Mouse (Mus musculus): ENCODE measurements at regions not wholly inside any gene's neighbourhood (a gene's known extent, or its start where the extent isn't known, plus 50 kb on each side); places are given as distances from the start of the nearest gene placed in this dataset.
A peak's percentile ranks its signal among the peaks of the same experiment; 100 is the strongest.
"Not testable (repeated sequence)": the region's sequence is repeated elsewhere in the genome, so short reads cannot be mapped to it uniquely, and the experiment has no call there.

DNA sequence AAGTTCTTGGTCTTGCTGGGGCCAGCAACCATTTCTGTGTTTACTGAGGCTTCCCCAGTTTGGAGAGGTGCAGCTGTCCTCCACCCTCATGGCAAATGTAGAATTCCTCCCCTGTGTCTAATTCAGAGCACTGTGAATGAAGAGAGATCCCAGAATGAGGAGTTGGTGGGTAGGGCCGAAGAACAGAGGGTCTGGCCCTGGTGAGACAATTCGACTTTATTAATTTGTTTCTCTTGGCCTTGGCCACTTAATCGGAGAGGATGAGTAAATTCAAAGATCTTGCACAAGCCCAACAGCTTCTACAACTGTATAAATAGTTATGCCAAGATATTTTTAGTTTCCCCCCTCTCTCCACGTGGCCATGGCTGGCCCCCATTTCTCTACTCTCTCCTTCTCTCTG lies 381.9 kb upstream of the Klhl29 start:
- DNase-seq (ENCODE audit: low spot score) = no peak
- Histone ChIP-seq H3K4me3 (ENCODE audit: low read depth, low read length) (no peak overlapping the region), H3K4me2 (replicated peaks; ENCODE audit: low read depth) (no peak overlapping the region), H3K27me3 (ENCODE audit: control insufficient read depth, insufficient read depth, low read length) (no peaks in the 10 kb centered on the region), H3K36me3 (ENCODE audit: control insufficient read depth, insufficient read depth, low read length) (no peaks in the 10 kb centered on the region), H3K4me1 (replicated peaks; ENCODE audit: control insufficient read depth, insufficient read depth) (no peaks in the 10 kb centered on the region), H3K9ac (ENCODE audit: low read length) (no peak overlapping the region), H3K9me3 (ENCODE audit: control insufficient read depth, low read length) (no peaks in the 10 kb centered on the region), H3K27ac (replicated peaks) (no peak overlapping the region)
- TF ChIP-seq EP300 (optimal IDR thresholded peaks at IDR 0.05) (no peak), CTCF (IDR thresholded peaks at IDR 0.05; ENCODE audit: low read depth) (no peak)
- no peak for ATAC-seq (ENCODE audit: low FRiP score, low TSS enrichment)
- WGBS = 65% methylated on average over 4 of the region's 4 CpGs

DNA sequence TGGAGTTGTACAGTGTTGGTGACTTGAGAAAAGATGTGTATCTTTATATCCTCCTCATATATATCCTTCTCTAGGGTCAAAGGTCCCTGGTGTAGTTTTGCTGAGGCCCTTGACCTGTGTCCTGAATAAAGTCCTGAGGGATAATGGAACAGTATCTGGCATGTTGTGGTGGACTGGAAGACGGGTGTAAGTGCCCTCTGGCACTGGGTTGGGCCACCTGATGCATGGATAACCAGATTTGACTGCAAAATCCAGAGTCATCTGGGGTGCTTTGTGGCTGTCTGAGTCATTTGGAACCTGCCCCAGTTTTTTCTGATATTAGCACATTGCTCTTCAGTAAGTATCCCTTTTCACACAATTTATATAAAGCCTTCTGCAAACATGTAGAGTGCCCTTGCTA lies 378.3 kb upstream of the Klhl29 start:
- H3K9me3 ChIP-seq (ENCODE audit: control insufficient read depth, low read length) = no peaks in the 10 kb centered on the region
- no peak overlapping the region for H3K27ac ChIP-seq (replicated peaks)
- H3K9ac ChIP-seq (ENCODE audit: low read length) = no peak overlapping the region
- 26% methylated on average over 1 of the region's 1 CpGs for WGBS
- no peaks in the 10 kb centered on the region for H3K36me3 ChIP-seq (ENCODE audit: control insufficient read depth, insufficient read depth, low read length)
- TF ChIP-seq EP300 (optimal IDR thresholded peaks at IDR 0.05) (no peak), CTCF (IDR thresholded peaks at IDR 0.05; ENCODE audit: low read depth) (no peak)
- H3K4me2 ChIP-seq (replicated peaks; ENCODE audit: low read depth) = no peak overlapping the region
- H3K4me3 ChIP-seq (ENCODE audit: low read depth, low read length) = no peak overlapping the region
- no peaks in the 10 kb centered on the region for H3K27me3 ChIP-seq (ENCODE audit: control insufficient read depth, insufficient read depth, low read length)
- DNase-seq (ENCODE audit: low spot score) (no peak), ATAC-seq (ENCODE audit: low FRiP score, low TSS enrichment) (no peak)
- H3K4me1 ChIP-seq (replicated peaks; ENCODE audit: control insufficient read depth, insufficient read depth) = no peaks in the 10 kb centered on the region

GRCm38 (mm10) chr12:5744086-5744709 lies 368.7 kb upstream of the Klhl29 start:
- 89% methylated on average over 2 of the region's 2 CpGs for WGBS
- DNase-seq (ENCODE audit: low spot score) (no peak), ATAC-seq (ENCODE audit: low FRiP score, low TSS enrichment) (no peak)
- Histone ChIP-seq H3K9ac (ENCODE audit: low read length) (no peak overlapping the region), H3K9me3 (ENCODE audit: control insufficient read depth, low read length) (no peaks in the 10 kb centered on the region), H3K4me3 (ENCODE audit: low read depth, low read length) (no peak overlapping the region), H3K27ac (replicated peaks) (no peak overlapping the region), H3K27me3 (ENCODE audit: control insufficient read depth, insufficient read depth, low read length) (no peaks in the 10 kb centered on the region), H3K4me2 (replicated peaks; ENCODE audit: low read depth) (no peak overlapping the region), H3K36me3 (ENCODE audit: control insufficient read depth, insufficient read depth, low read length) (no peaks in the 10 kb centered on the region), H3K4me1 (replicated peaks; ENCODE audit: control insufficient read depth, insufficient read depth) (no peaks in the 10 kb centered on the region)
- TF ChIP-seq EP300 (optimal IDR thresholded peaks at IDR 0.05) (no peak), CTCF (IDR thresholded peaks at IDR 0.05; ENCODE audit: low read depth) (no peak)

DNA sequence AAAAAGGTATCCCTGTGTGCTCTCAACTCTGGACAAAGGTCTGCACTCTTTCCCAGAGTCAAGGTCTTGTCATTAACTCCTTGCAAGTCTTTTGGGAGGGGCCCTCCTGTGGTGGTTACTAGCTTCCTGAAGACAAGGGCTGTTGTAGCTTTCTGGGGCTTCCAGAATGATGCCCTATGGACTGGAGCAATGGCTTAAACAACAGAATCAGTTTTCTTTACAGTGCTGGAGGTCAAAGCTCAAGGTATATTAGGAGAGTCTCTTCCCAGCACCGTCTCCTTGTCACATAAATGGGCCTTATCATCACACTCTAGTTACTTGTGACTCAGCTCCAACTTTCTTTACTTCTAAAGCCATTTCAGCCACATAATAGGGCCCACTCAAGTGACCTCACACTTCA lies 360.6 kb upstream of the Klhl29 start:
- no peak for DNase-seq (ENCODE audit: low spot score)
- no peak overlapping the region for H3K4me3 ChIP-seq (ENCODE audit: low read depth, low read length)
- 44% methylated on average over 1 of the region's 1 CpGs for WGBS
- H3K27ac ChIP-seq (replicated peaks) = no peak overlapping the region
- H3K4me1 ChIP-seq (replicated peaks; ENCODE audit: control insufficient read depth, insufficient read depth) = no peaks in the 10 kb centered on the region
- no peaks in the 10 kb centered on the region for H3K27me3 ChIP-seq (ENCODE audit: control insufficient read depth, insufficient read depth, low read length)
- H3K9ac ChIP-seq (ENCODE audit: low read length) = no peak overlapping the region
- no peaks in the 10 kb centered on the region for H3K36me3 ChIP-seq (ENCODE audit: control insufficient read depth, insufficient read depth, low read length)
- TF ChIP-seq CTCF (IDR thresholded peaks at IDR 0.05; ENCODE audit: low read depth) = no peak
- TF ChIP-seq EP300 (optimal IDR thresholded peaks at IDR 0.05) = no peak
- ATAC-seq (ENCODE audit: low FRiP score, low TSS enrichment) = no peak
- H3K4me2 ChIP-seq (replicated peaks; ENCODE audit: low read depth) = no peak overlapping the region
- no peaks in the 10 kb centered on the region for H3K9me3 ChIP-seq (ENCODE audit: control insufficient read depth, low read length)

DNA sequence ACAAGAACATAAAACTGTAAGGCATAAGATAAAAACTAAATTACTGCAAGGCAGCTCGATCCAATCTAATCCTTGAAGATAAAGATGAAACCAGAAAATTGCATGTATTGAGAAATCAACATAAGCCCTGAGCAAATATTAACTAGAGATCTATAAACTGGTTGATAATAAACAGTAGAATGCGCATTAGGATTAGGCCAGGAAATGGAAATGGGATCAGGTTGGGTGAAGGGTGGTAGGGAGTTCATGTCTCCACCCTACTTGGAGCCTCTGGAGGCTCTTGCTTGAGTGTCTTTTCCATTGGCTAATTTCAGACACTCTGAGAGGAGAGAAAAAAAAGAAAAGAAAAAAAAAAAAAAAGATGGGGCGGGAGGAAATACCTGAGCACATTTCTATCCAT lies 359.4 kb upstream of the Klhl29 start:
- H3K4me2 ChIP-seq (replicated peaks; ENCODE audit: low read depth) = no peak overlapping the region
- TF ChIP-seq EP300 (optimal IDR thresholded peaks at IDR 0.05) = no peak
- no peak for TF ChIP-seq CTCF (IDR thresholded peaks at IDR 0.05; ENCODE audit: low read depth)
- ATAC-seq (ENCODE audit: low FRiP score, low TSS enrichment) = no peak
- H3K9me3 ChIP-seq (ENCODE audit: control insufficient read depth, low read length) = no peaks in the 10 kb centered on the region
- DNase-seq (ENCODE audit: low spot score) = no peak
- 46% methylated on average over 3 of the region's 3 CpGs for WGBS
- no peaks in the 10 kb centered on the region for H3K27me3 ChIP-seq (ENCODE audit: control insufficient read depth, insufficient read depth, low read length)
- no peak overlapping the region for H3K27ac ChIP-seq (replicated peaks)
- H3K4me3 ChIP-seq (ENCODE audit: low read depth, low read length) = no peak overlapping the region
- H3K36me3 ChIP-seq (ENCODE audit: control insufficient read depth, insufficient read depth, low read length) = no peaks in the 10 kb centered on the region
- no peak overlapping the region for H3K9ac ChIP-seq (ENCODE audit: low read length)
- H3K4me1 ChIP-seq (replicated peaks; ENCODE audit: control insufficient read depth, insufficient read depth) = no peaks in the 10 kb centered on the region

DNA sequence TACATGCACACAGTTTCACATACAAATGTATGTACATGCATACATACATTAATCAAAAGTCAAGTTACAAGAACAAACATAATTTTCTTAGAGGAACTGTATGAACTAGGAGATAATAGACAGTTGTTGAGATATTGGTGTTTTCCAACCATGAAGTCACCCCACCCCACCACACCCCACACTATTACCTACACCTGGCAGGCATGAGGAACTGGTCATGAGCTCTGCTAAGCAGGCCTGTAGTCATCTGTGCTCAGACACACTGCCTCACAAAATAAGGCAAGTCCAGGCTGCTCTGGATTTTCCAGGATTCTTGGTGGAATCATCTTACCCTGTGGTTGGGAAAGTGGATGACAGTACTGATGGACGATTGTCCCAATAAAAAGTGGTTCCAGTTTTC lies 347.6 kb upstream of the Klhl29 start:
- ATAC-seq (ENCODE audit: low FRiP score, low TSS enrichment) = peak; percentile 93

DNA sequence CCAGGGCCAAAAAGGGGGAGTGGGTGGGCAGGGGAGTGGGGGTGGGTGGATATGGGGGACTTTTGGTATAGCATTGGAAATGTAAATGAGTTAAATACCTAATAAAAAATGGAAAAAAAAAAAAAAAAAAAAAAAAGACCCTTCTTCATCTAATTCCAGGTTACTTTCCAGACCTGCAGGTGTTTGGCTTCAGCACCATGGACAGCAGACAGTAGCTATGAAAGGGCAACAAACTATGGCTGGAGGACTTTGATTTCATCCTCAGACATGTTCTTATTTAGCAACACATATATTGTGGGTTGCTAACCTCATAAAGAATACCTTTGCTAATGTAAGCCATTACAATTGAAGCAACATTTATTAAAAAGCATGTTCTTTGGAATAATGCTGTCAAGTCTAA lies 342.0 kb upstream of the Klhl29 start:
- not testable (repeated sequence) for H3K27ac ChIP-seq (replicated peaks); H3K27me3 ChIP-seq (ENCODE audit: control insufficient read depth, insufficient read depth, low read length); H3K9ac ChIP-seq (ENCODE audit: low read length); H3K4me3 ChIP-seq (ENCODE audit: low read depth, low read length); H3K36me3 ChIP-seq (ENCODE audit: control insufficient read depth, insufficient read depth, low read length); H3K4me2 ChIP-seq (replicated peaks; ENCODE audit: low read depth); ATAC-seq (ENCODE audit: low FRiP score, low TSS enrichment); H3K9me3 ChIP-seq (ENCODE audit: control insufficient read depth, low read length); H3K4me1 ChIP-seq (replicated peaks; ENCODE audit: control insufficient read depth, insufficient read depth)
- peak; percentile 46 for DNase-seq (ENCODE audit: low spot score)

More for the DNA sequence above, 347.6 kb upstream of the Klhl29 start:
- no peak overlapping the region for H3K9ac ChIP-seq (ENCODE audit: low read length)
- no peak overlapping the region for H3K27ac ChIP-seq (replicated peaks)
- DNase-seq (ENCODE audit: low spot score) = peak; percentile 41
- H3K4me2 ChIP-seq (replicated peaks; ENCODE audit: low read depth) = no peak overlapping the region
- no peaks in the 10 kb centered on the region for H3K4me1 ChIP-seq (replicated peaks; ENCODE audit: control insufficient read depth, insufficient read depth)
- TF ChIP-seq EP300 (optimal IDR thresholded peaks at IDR 0.05) = no peak
- no peak for TF ChIP-seq CTCF (IDR thresholded peaks at IDR 0.05; ENCODE audit: low read depth)
- H3K4me3 ChIP-seq (ENCODE audit: low read depth, low read length) = no peak overlapping the region
- WGBS = 81% methylated on average over 1 of the region's 1 CpGs
- H3K27me3 ChIP-seq (ENCODE audit: control insufficient read depth, insufficient read depth, low read length) = no peaks in the 10 kb centered on the region
- H3K9me3 ChIP-seq (ENCODE audit: control insufficient read depth, low read length) = no peaks in the 10 kb centered on the region
- H3K36me3 ChIP-seq (ENCODE audit: control insufficient read depth, insufficient read depth, low read length) = no peaks in the 10 kb centered on the region

Measured in stomach, postnatal 0 days (tissue).